Mouse (Mus musculus) heart, postnatal 0 days (tissue): ENCODE results near the gene Gamt.

ENCODE experiments used
- CTCF ChIP-seq: IDR thresholded peaks from 2 replicates; pipeline ENCODE4 v1.5.1; 2016; ENCODE audit warnings: antibody characterized with exemption, control low read depth, low read depth
- EP300 ChIP-seq: IDR thresholded peaks from 2 replicates; pipeline ENCODE4 v1.6.1; 2016; ENCODE audit warnings: antibody characterized with exemption, low read depth

- TF ChIP-seq CTCF (no peak), EP300 (no peak)
Observed at GRCm38 (mm10) chr10:80285222-80286070, 24.6 kb upstream of the Gamt start.
